Mouse (Mus musculus): ENCODE results near the gene Bag5.

GRCm38 (mm10) chr12:111757561-111758325 lies 44.7 kb upstream of the Bag5 start:
- no peak for TF ChIP-seq POLR2A (IDR thresholded peaks at IDR 0.05; ENCODE audit: low read depth, low read length)
- TF ChIP-seq CTCF (conservative IDR thresholded peaks at IDR 0.05; ENCODE audit: insufficient read depth, insufficient read length, low read depth, low read length), result no peak
